ENCODE assay signal across 8 mouse cellular contexts in the genomic region with DNA sequence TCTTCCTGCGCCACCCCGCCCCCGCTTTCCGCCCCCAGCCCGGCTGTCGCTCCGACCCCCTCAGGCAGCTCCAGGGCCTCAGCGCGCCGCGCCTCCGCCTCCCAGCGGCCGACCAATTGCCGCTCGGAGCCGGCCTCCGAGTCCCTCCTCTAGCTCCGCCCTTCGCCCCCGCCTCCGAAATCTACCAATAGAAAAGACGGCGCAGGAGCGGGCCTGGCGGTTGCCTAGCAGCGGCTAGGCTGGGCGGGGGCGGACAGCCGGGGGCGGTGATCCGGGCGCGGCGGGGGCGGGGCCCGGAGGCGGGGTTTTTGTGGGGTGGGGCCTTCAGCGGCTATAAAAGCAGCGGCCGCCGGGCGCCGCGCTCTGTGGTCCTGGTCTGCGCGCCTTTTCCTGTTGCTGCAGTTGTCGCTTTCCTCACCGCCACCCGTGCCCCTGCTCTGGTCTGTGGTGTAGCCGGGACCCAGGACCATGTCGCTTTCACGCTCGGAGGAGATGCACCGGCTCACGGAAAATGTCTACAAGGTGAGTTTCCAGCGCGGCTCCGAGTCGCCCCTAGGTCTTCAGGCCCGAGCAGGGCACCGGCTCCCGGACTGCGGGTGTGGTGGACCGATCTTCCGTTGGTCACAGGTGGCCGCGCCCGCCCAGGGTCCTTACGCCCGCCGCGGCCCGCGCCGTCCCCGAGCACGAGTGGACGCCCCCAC. TPM values are rescaled to one million over a fixed set of nuclear protein-coding genes. Genes with fewer than 3 reads are reported as not detected.
DNase-seq lines count a peak whose midpoint lies in the region; ATAC-seq lines count a peak whose summit lies in the region.

A gene (plus strand): TSS at position 37 of the 701 bp plus-strand sequence.

- peak within 1 kb of the TSS; percentile 75 for H3K27ac ChIP-seq in hindbrain, embryonic 13.5 days

- H3K4me2 ChIP-seq in hindbrain, embryonic 13.5 days: peak within 1 kb of the TSS; percentile 95

- peak; percentile 99 for DNase-seq in NIH3T3 (ENCODE audit: low read depth)
- DNase-seq in cerebellum, postnatal 10 days: peak; percentile 100
- DNase-seq in frontal cortex, postnatal 14 days (ENCODE audit: low spot score in 2 of 2): peak; percentile 95 to 98
- DNase-seq in layer of hippocampus, postnatal 25 days (ENCODE audit: extremely low spot score in 1 of 2, low spot score in 1 of 2): peak; percentile 95
- peak; percentile 98 for DNase-seq in lung, postnatal 25 days (ENCODE audit: low spot score)
- DNase-seq in retina, embryonic 14.5 days (ENCODE audit: low spot score): peak; percentile 99
- peak; percentile 100 for DNase-seq in thymus, postnatal 4 days

- peak; percentile 96 for ATAC-seq in hindbrain, embryonic 13.5 days (ENCODE audit: low FRiP score)

- H3K9me3 ChIP-seq in hindbrain, embryonic 13.5 days: no peaks in the 10 kb centered on the region

- peak within 1 kb of the TSS; percentile 81 for H3K9ac ChIP-seq in hindbrain, embryonic 13.5 days

- H3K27me3 ChIP-seq in hindbrain, embryonic 13.5 days: peaks cover 49% of the 10 kb centered on the region

- no peaks in the 10 kb centered on the region for H3K36me3 ChIP-seq in hindbrain, embryonic 13.5 days

- H3K4me1 ChIP-seq in hindbrain, embryonic 13.5 days (replicated peaks): peaks cover 69% of the 10 kb centered on the region

- 2% methylated on average over 73 of the region's 79 CpGs for WGBS in hindbrain, embryonic 13.5 days

- H3K4me3 ChIP-seq in hindbrain, embryonic 13.5 days: peak within 1 kb of the TSS; percentile 59

RNA-seq across cellular contexts. Expression of the gene that starts here (rescaled TPM):
- 10.0 and 12.3 TPM in 2 replicates for polyA plus RNA-seq in hindbrain, embryonic 13.5 days (2015; fragmentation: Nextera tagmentation; extraction: Ambion mirVana)
- 100 to 1,000 TPM; 226 to 231 TPM for total RNA-seq in layer of hippocampus, postnatal 25 days (2021)

Comparison
In these comparisons a context has a peak if more than half of its experiments do, and no peak if none do; other contexts are left out.
1. Peak in every context shown above with its lines: DNase-seq, ATAC-seq, H3K4me3 ChIP-seq and H3K27ac ChIP-seq.